Mouse (Mus musculus) hematopoietic multipotent progenitor cell, adult 10-12 weeks (in vitro differentiated cells): Measurements from ENCODE around the gene Skint3. TPM values are rescaled to one million over a fixed set of nuclear protein-coding genes. Genes with fewer than 3 reads are reported as not detected.

ENCODE experiments used
- polyA plus RNA-seq: library from polyadenylated mRNA; stranded (reverse); fragments of >175 nt; gene quantifications from 2 replicates; pipeline ENCODE4 v1.2.3, GENCODE M21; 2012; ENCODE audit warnings: low replicate concordance

Skint3 gene
- polyA plus RNA-seq, result not detected in 2 replicates

GRCm38 (mm10) chr4:112231945-112232344, at the start of gene Skint3:
TSS of gene Skint3 (plus strand) at chr4:112232245.

Other genes starting within 250 kb of the Skint3 start
- 0.13 TPM in 1 of 2 replicates, not detected in the other for gene Skint1, start 226.0 kb upstream of the Skint3 start, polyA plus RNA-seq
- gene Skint4, start 160.2 kb upstream of the Skint3 start, polyA plus RNA-seq, result not detected in 2 replicates
- not detected in 2 replicates for gene Skint9, start 201.7 kb downstream of the Skint3 start, polyA plus RNA-seq